Mouse (Mus musculus) urinary bladder, adult 18-20 months (tissue): ENCODE measurements around the gene Diablo.

Experiments used
- DNase-seq, 2 experiments: peaks; one replicate each; pipeline ENCODE4 v3.0.0; 2022; ENCODE audit warnings: low spot score in 2 of 2, mixed read lengths in 2 of 2

Gene Diablo

GRCm38 (mm10) chr5:123507936-123508723, 15.8 kb downstream of the Diablo start:
- DNase-seq, result peak; percentile 68 to 75

GRCm38 (mm10) chr5:123501973-123502372, 22.0 kb downstream of the Diablo start:
- DNase-seq, result no peak

- DNase-seq, result no peak
Measured at GRCm38 (mm10) chr5:123499717-123500116, 24.3 kb downstream of the Diablo start.

GRCm38 (mm10) chr5:123489935-123490334, 34.0 kb downstream of the Diablo start:
- no peak for DNase-seq

- no peak for DNase-seq
Measured at GRCm38 (mm10) chr5:123489112-123489785, 34.7 kb downstream of the Diablo start, which contains the start of the genes Lrrc43 and Il31. TSS of gene Lrrc43 (plus strand) at chr5:123489305. TSS of gene Il31 (minus strand) at chr5:123489489.

GRCm38 (mm10) chr5:123487659-123488395, 36.1 kb downstream of the Diablo start:
- no peak for DNase-seq

- no peak for DNase-seq
Measured at GRCm38 (mm10) chr5:123473817-123474216, 50.2 kb downstream of the Diablo start.

- DNase-seq, result no peak
Measured at GRCm38 (mm10) chr5:123470784-123471400, 53.1 kb downstream of the Diablo start.

- DNase-seq, result no peak
Measured at GRCm38 (mm10) chr5:123464638-123465037, 59.3 kb downstream of the Diablo start.

- DNase-seq, result no peak
Measured at GRCm38 (mm10) chr5:123461420-123461819, 62.6 kb downstream of the Diablo start.
